Mouse (Mus musculus) kidney, adult 11 months (tissue): Measurements from ENCODE around the gene Calm5.
"Not testable (repeated sequence)": the region's sequence is repeated elsewhere in the genome, so short reads cannot be mapped to it uniquely, and the experiment has no call there.

ENCODE experiments used
- DNase-seq: peaks from one replicate; pipeline ENCODE4 v3.0.0; 2022

Gene Calm5

DNA sequence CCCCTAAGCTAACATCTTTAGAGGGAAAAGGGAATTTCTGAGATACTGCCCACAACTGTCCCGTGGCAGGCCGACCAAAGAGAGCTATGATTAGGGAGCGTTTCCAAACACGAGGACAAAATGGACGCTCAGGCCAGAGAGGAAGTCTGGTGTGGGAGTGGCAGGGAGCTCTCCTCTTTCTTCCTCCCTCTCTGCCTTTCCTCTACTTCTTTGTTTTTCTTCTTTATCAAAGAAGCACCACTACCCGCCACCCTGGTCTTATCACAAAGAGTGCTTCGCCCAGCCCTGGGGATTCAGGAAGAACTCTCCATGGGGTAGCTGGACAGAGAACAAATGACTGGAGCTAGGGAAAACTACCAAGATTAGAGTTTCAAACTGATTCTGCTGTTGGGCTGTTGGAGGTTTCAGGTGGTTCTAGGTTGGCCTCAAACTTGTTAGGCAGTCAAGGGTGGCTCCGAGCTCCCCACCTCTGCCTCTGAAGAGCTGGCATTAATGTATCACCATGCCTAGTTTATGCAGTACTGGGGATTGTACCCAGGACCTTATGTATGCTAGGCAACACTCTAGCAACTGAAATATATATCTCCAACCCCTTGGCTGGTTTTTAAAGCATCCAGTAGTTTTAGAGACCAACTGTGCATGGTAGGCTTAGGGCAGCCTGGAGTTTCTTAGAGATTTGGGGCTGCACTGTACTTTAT is 12.5 kb downstream of the Calm5 start:
- DNase-seq: no peak

GRCm38 (mm10) chr13:3867158-3867557 is 13.2 kb downstream of the Calm5 start:
- DNase-seq: no peak

DNA sequence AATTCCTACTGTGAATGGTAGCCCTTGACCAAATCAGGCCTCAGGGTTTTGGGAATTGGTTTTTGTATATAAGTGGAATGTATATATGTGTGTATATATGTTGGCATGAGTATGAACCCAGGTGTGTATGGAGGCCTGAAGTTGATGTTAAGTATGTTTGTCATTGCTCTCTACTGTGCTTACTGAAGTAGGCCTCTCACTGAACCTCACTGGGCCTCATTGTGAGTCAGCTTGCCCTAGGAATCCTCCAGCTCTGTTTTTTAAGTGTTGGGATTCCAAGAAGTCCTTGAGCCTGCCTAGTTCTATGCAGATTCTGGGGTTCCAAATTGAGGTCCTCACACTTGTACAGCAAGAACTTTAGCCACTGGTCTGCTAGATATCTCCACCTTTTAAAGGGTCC is 15.9 kb downstream of the Calm5 start:
- no peak for DNase-seq

DNA sequence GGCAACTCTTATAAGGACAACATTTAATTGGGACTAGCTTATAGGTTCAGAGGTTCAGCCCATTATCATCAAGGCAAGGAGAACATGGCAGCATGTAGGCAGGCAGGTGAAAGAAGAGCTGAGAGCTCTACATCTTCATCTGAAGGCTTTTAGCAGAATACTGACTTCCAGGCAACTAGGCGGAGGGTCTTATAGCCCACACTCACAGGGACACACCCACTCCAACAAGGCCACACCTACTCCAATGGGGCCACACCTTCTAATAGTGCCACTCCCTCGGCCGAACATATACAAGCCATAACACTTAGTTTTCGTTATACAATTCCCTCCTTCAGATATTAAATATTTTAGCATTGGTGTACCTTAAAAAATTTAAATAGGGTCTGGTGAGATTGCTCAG is 18.9 kb downstream of the Calm5 start:
- no peak for DNase-seq

- no peak for DNase-seq
Observed at GRCm38 (mm10) chr13:3876448-3876847, 22.5 kb downstream of the Calm5 start.

GRCm38 (mm10) chr13:3877185-3877584 is 23.2 kb downstream of the Calm5 start:
- DNase-seq: no peak

GRCm38 (mm10) chr13:3877679-3878220 is 23.8 kb downstream of the Calm5 start:
- no peak for DNase-seq

DNA sequence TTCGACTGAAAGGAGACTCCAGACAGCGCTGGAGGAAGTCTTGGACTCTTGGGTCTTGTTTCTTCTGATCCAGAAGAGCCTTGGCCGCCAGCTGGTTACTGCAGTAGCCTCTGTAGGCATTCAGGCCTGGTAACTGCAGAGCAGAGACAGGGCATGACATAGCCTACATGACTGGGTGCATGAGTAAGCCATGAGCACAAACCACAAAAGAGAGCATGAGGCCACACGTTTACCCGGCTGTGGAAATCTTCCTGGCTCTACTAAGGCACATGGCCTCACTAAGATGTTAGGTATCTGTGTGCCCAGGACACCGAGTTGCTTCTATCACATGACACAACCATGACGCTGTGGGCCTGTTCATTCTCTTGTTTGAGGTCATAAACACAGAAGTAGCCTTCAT is 32.7 kb downstream of the Calm5 start:
- DNase-seq: no peak

DNA sequence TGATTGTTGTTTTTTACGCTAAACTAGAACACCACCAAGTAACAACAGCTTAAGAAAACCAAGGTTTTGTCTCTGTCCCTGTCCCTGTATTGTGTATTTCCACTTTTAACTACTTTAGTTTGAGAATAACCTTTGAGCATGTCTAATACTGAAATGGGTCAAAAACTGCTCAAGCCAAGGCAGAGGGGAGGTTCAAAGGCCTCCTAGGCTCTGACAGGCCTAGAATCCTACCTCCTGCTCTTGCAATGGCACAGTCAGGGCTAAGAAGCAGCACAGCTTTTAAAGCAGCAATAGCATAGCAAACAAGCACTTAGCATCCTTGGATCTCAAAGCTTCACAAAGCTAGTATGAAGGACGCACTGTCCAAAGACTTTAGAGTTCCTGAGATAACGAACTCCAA is 35.1 kb downstream of the Calm5 start:
- DNase-seq: peak; percentile 35

DNA sequence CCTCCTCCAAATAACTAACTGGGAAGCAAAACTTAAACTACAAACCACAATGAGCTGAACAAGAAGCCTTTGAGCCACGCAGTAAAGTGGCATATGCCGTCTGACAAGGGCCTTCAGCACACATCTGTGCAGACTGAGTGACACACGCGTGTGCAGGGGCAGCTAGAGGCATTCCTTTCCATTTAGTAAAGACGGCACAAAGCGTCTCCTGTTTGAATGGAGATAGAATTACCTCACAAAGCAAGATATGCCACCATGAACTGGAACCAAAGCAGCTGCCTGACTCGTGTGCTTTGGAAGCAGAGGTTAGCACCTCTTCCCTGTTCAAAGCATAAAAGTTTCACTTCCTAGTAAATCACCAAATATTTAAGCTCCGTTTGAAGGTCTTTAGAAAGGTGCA is 36.1 kb downstream of the Calm5 start:
- DNase-seq: no peak

DNA sequence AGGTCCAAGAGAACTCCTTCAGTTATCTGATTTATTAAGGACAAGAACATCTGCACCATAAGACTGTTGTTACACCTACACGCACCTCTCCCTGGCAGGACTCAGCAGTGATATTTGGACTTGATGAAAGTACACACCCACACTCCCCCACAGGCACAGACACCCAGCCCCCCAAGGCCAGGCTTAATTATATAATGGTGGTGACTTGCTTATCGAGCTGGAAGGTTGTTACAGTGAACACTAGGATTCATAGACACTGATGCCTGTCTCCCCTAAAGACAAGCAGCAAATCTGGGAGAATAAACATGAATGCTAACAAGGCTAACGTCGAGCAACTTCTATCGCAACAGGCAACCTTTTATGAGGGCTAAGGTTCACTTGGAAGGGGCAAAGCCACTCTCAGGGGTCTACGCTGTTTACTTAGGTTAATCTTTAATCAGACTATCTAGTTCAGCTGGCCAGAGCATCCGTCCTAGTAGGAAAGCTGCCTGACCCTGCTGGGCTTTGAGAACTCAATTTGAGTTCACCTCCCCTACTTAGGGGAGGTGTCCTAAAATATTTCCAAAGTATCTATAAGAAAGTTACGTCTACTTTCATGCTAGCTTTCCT is 37.6 kb downstream of the Calm5 start:
- DNase-seq: peak; percentile 74

GRCm38 (mm10) chr13:3892601-3893000 is 38.6 kb downstream of the Calm5 start:
- no peak for DNase-seq

DNA sequence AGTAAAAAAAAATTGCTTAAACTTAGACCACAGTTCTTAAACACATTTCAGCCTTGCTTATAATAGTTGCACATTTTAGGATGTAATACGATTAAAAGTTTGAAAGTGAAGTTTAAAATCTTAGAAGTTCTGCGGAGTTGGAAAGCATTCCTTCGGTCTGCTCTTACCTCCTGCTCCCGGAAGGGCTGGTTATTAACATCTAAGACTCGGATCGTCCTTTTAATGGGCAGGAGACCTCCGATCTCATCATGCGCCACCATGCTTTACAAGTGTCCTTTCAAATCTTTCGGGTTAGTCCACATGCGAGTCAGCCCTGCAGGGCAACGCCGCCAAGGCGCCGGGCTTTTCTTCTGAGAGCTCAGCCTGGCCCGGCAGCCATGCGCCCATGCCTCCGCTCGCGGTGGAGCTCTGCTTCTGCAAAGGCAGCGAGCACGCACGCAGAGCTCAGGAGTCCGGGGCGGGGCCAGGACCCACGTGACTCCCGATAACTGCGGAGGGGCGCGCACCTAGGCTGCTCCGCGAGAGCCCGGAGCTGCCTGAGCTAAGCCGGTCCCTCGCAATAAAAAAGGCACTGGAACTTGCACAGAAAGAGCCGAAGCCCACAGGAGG is 39.3 kb downstream of the Calm5 start:
- DNase-seq: peak; percentile 93

DNA sequence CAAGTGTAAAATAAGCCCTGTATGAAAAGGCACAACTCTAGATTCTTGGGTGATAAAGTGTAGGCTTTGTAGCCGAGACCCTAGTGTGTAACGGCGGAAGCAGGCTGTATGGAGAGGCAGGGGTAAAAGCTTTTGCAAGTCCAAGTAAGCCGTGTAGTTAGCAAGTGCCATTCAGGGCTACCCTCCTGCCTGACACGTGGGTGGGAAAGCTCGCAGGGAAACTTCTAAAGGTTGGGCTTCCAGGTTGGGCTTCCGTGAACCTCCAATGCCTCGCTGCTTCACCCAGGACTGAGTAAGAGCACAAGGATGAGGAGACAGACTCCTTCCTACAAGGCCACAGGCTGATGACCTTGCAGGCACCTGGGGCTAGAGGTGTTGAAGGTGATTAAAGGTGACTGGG is 40.6 kb downstream of the Calm5 start:
- peak; percentile 34 for DNase-seq

- no peak for DNase-seq
Observed at GRCm38 (mm10) chr13:3895397-3895980, 41.5 kb downstream of the Calm5 start.

DNA sequence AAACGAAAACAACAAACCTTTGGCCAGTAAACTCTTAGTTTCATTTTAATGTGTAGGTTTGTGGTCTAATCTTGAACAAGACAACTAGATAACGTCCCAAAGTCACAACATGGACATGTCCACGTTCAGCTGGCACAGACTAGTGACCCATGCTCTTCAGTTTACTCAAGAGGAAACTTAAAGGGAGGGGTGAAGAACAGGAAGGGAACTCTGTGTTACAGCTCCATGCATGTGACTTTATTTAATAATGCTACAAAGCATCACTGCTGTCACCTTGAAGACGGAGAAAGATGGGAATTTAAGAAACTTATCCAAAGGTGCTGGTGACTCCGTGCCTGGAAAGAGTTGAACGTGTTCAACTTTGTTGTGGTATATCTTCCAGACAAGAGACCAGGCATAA is 42.1 kb downstream of the Calm5 start:
- DNase-seq: no peak

- DNase-seq: peak; percentile 70
Observed at GRCm38 (mm10) chr13:3896913-3897312, 42.9 kb downstream of the Calm5 start.

DNA sequence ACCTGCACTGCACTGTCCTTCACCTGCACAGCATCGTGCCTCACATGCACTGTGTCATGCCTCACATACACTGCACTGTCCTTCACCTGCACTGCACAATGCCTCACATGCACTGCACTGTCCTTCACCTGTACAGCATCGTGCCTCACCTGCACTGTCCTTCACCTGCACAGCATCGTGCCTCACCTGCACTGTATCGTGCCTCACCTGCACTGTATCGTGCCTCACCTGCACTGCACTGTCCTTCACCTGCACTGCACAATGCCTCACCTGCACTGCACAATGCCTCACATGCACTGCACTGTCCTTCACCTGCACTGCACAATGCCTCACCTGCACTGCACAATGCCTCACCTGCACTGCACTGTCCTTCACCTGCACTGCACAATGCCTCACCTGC is 44.2 kb downstream of the Calm5 start:
- not testable (repeated sequence) for DNase-seq

DNA sequence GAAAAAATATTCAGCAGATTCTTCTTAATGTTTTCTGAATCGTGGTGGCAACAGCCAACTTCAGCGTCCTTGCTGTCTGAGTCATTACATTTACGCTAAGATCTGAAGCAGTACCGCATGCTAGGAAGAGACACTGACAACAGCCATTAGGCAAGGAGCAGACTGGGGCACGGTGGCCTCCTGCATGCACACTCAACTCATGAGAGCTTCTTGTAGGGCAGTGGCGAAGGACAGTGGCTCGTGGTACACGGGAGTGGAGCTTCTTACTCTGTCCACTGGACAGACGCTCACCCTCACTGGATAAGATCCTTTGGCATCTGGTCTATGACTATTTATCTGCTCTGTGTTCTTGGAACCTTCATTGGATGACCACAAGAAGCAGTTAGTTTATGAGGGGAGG is 45.3 kb downstream of the Calm5 start:
- DNase-seq: no peak
